Mouse (Mus musculus): ENCODE measurements at regions not wholly inside any gene's neighbourhood (a gene's known extent, or its start where the extent isn't known, plus 50 kb on each side); places are given as distances from the start of the nearest gene placed in this dataset.
A peak's percentile ranks its signal among the peaks of the same experiment; 100 is the strongest.
"Not testable (repeated sequence)": the region's sequence is repeated elsewhere in the genome, so short reads cannot be mapped to it uniquely, and the experiment has no call there.

GRCm38 (mm10) chr6:67954570-67954969 is 419.0 kb upstream of the Tacstd2 start:
- not testable (repeated sequence) for DNase-seq

- not testable (repeated sequence) for DNase-seq
Measured at GRCm38 (mm10) chr6:67931499-67931898, 395.9 kb upstream of the Tacstd2 start.

DNA sequence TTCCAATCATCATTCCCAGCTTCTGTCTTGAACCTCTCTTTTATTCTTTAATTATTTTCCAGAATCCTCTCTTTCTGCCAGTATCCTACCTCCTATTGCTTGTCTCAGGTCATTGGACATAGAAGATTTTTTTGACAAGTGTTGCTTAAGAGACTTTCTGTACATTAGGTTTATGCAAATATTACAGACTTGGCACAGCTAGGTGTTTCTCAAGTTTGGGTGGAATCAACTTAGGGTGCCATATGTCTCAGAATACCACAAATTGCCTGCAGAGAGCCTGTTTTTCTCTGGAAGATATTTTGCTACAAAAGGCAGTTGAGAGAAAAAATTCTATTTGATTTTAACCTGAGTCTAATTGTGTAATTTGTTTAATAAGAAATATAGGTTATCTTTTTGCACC is 386.9 kb upstream of the Tacstd2 start:
- no peak for DNase-seq

DNA sequence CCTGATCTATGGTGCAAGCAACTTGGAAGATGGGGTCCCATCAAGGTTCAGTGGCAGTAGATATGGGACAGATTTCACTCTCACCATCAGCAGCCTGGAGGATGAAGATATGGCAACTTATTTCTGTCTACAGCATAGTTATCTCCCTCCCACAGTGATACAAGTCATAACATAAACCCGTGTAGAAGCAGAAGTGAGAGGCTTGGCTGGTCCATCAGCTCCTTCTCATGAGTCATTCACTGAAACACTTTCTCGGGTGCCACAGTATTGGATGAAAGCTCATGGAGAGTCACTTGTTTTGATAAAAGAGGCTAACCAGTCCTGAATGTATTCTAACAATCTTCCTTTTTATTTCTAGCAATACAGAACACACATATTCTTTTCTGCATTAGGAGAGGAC is 378.3 kb upstream of the Tacstd2 start:
- DNase-seq: no peak

DNA sequence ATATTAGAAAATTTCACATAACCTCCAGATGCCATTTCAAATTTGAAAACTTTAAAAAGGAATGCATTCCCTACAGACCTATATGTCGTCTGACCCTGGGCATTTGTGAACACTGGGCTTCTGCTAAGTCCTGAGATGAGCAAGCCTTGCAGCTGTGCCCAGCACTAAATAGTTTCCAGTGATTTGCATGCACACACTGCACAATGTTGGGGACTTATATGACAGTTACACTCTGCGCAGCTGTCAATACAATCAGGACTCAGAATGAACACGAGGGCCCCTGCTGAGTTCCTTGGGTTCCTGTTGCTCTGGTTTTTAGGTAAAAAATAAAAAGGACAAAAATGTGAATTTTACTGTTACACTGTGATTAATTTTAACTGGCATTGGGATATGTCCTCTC is 377.7 kb upstream of the Tacstd2 start:
- DNase-seq: no peak

GRCm38 (mm10) chr6:67896495-67896894 is 360.9 kb upstream of the Tacstd2 start:
- no peak for DNase-seq

DNA sequence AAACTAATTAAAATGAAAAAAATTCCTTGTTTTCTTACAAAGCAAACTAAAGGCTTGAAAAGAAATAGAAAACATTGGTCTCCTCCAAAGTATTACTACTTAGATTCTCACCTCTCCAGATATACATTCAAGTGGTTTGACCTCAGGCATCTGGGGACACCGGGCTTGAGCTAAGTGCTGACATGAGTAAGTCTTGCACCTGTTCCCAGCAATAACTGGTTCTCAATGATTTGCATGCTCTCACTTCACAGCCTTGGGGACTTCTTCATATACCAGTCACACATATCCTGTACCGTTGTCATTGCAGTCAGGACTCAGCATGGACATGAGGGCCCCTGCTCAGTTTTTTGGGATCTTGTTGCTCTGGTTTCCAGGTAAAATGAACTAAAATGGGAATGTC is 360.3 kb upstream of the Tacstd2 start:
- no peak for DNase-seq

DNA sequence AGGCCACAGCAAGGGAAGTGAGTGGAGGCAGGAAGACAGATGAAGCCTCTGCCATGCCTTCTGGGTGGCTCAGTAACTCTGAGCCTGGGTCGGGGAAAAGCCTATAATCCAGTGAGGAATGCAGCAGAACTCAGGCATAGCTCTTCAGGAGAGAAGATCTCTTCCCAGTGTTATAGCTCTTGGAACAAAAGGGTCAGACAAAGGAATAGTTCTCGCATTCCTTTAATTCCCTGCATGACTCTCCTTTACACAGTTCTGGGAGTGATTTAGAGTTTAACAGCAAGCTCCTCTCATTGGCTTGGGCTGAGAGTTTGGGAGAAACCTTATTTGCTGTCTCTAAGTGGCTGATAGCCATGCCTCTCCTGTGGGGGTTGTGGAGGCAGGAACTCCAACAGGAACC is 352.0 kb upstream of the Tacstd2 start:
- no peak for DNase-seq

GRCm38 (mm10) chr6:67884893-67885292 is 349.3 kb upstream of the Tacstd2 start:
- DNase-seq: no peak

DNA sequence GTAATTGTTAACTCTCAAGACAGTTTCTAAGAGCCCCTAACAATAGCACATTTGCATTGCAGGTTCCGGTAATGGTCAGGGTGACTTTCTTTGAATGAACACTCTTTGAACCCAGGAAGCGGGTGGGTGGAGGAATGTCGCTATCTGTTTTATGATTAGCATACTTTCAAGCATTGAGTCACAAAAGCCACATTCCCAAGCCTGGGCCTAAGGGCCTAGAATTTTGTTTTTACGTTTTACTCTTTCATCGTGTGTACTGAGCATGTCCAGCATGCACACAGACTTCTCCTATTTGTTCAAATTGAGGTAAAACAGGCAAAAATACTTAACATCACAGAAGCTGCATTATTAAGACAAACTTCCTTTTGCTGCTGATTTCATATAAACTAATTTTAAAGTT is 345.9 kb upstream of the Tacstd2 start:
- not testable (repeated sequence) for DNase-seq

DNA sequence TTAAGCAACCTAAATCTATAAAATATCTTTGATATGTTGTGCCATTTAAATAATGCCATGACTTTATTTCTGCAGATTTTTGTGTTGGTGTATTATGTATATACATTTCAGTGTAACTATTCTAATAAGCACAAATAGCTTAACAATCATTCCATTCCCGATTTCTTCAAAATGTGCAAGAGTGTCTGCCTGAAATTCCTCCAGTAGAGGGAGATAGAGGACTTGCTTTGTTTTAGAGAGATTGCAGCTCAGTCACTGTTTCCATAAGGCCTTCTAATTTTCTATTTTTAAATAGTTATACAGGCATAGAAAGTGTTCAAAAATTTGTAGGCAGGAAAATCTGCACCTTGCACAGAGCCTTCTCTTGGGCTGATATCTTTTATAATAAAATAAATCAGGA is 322.3 kb upstream of the Tacstd2 start:
- not testable (repeated sequence) for DNase-seq

GRCm38 (mm10) chr6:67839486-67839885 is 303.9 kb upstream of the Tacstd2 start:
- DNase-seq: not testable (repeated sequence)

- peak in 1 of 2 experiments; percentile 4 for DNase-seq
Measured at GRCm38 (mm10) chr6:67812478-67812877, 276.9 kb upstream of the Tacstd2 start.

DNA sequence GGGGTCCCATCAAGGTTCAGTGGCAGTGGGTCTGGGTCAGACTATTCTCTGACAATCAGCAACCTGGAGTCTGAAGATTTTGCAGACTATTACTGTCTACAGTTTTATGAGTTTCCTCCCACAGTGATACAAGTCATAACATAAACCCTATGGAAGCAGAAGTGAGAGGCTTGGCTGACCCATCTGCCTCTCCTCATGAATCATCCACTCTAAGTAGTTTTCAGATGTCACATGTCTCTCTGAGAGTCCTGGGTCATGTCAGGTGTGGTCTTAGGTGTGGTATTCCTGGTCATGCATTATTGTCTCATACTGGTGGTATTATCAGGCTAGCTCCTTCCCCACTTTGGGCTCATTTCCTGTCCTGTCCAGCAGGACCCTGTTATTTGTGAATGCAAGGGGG is 255.8 kb upstream of the Tacstd2 start:
- no peak for DNase-seq

DNA sequence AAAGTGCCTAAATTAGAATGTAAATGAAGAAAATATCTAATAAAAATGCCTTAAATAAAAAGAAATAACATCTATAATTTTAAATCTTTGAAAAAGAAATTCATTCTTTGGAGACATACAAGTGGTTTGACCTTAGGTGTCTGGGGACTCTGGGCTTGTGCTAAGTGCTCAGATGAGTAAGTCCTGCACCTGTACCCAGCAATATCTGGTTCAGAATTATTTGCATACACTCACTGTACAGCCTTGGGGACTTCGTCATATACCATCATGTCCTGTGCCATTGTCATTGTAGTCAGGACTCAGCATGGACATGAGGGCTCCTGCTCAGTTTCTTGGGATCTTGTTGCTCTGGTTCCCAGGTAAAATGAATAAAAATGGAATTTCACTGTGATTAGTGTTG is 255.1 kb upstream of the Tacstd2 start:
- DNase-seq: no peak

- DNase-seq: no peak
Measured at GRCm38 (mm10) chr6:67787091-67787765, 251.6 kb upstream of the Tacstd2 start.

DNA sequence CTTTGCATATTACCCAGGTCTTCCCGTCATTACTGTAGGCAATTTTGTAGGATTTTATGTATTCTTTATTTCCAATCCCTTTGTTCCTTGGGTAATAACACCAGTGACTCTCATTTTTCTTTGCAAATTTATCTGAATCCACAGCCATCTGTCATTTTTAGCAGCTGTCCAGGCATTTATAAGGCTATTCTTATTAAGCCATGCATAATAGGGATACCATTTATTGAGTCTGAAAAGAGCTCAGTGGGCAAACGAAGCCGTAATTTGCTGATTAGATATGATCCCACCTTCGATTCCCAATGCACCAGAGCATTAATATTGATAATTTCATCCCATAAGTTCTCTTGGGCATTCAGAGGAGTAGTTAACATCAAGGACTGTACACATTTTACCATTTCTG is 243.3 kb upstream of the Tacstd2 start:
- DNase-seq: no peak

- DNase-seq: not testable (repeated sequence)
Measured at GRCm38 (mm10) chr6:67754102-67754501, 218.5 kb upstream of the Tacstd2 start.

- no peak for DNase-seq
Measured at GRCm38 (mm10) chr6:67725611-67726010, 190.0 kb upstream of the Tacstd2 start.

GRCm38 (mm10) chr6:67698952-67699351 is 163.4 kb upstream of the Tacstd2 start:
- peak in 1 of 2 experiments; percentile 19 for DNase-seq

- DNase-seq: not testable (repeated sequence)
Measured at GRCm38 (mm10) chr6:67690997-67691396, 155.4 kb upstream of the Tacstd2 start.

- not testable (repeated sequence) for DNase-seq
Measured at GRCm38 (mm10) chr6:67683105-67683504, 147.5 kb upstream of the Tacstd2 start.

DNA sequence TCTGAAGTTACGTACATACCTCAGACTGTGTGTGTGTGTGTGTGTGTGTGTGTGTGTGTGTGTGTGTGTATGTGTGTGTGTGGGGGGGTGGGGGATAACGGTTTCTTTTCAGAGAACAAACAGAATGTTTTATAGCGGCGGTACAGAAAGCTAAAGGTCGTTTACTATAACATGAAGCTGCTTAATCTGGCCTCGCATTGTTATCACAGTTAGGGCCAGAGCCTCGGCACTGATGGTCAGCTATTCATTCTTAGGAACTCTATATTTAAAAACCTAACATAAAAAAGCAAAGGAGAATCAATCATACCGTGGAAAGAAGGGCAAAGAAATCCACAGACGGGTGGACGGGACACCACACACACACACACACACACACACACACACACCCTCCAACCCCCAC is 146.0 kb upstream of the Tacstd2 start:
- not testable (repeated sequence) for DNase-seq

DNA sequence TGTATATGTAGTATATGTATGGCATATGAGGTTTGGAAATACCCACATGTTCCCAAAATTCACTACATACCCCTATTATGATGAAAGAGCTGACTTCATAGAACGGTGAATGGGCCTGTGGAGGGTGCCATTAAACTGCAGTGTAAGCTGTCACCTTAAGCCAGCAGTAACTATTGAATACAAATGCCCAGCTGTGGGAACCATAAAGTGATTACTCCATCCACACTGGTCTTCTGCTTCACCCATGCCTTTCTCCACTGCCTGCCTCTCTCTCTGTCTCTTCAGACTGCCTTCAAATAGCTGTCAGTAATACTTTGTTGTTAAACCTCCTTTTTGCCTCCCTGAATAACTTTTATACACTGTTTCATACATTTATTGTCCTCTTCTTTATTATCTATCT is 143.5 kb upstream of the Tacstd2 start:
- DNase-seq: not testable (repeated sequence)

GRCm38 (mm10) chr6:67674717-67675116 is 139.1 kb upstream of the Tacstd2 start:
- not testable (repeated sequence) for DNase-seq
